Mouse (Mus musculus) T-helper 1 cell (primary cell): ENCODE results near the gene Sebox.

Source experiments
- in situ Hi-C: fragments of 300-600 bp; cut with MboI, MseI; formaldehyde crosslinking; loops from one replicate; pipeline ENCODE4 v1.15.1; 2025; ENCODE audit warnings: high pct_unique_total_duplicates

Gene Sebox

DNA sequence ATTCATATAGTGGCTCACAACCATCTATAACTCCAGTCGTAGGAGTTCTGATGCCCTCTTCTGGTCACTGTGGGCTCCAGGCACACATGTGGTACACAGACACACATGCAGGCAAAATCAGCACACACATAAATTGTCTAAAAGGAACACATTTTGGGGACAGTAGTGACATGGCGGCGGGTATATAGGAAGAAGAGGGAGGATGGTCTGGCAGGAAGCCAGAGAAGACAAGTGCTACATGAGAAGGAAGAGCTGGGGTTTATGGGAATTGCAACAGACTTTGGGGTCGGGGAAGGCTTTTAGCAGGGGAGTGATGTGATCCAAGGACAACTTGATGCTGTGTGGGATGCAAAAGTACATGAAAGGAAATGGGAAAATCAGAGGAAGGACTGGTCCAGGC is 31.3 kb downstream of the Sebox start:
- in situ Hi-C loops, result no loop called here

DNA sequence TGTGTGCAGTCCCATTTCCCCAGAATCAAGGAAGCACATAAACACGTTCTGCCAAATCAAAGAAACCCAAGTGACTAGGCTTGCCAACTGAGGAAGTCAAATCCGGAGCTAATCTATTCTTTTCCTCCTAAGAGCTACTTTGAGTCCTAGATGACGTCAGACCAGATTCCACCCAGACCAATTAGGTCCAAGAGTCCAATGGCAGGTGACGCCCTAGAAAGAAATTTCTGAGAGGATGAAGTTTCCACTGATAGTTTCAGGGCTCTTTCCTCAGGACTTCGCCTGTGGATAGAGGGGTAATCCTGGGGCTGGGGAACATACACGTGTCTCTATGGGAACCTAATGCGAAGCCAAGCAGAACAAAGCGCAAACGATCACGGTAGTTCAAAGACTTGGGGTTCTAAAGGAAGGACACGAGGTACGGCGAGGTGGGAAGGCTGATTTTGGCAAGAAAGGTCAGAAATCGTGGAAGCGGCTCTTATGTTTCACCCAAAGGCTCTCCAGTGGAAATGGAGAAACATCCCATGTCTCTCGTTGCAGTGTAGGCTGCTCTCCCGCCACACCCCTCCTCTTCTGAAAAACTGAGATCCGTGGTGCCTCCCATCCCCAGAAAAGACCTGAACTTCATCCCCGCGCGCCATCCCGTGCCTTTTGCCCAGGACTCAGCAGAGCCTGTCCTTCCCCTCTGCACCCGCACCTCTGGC is 32.3 kb downstream of the Sebox start:
- in situ Hi-C loops, result no loop called here

DNA sequence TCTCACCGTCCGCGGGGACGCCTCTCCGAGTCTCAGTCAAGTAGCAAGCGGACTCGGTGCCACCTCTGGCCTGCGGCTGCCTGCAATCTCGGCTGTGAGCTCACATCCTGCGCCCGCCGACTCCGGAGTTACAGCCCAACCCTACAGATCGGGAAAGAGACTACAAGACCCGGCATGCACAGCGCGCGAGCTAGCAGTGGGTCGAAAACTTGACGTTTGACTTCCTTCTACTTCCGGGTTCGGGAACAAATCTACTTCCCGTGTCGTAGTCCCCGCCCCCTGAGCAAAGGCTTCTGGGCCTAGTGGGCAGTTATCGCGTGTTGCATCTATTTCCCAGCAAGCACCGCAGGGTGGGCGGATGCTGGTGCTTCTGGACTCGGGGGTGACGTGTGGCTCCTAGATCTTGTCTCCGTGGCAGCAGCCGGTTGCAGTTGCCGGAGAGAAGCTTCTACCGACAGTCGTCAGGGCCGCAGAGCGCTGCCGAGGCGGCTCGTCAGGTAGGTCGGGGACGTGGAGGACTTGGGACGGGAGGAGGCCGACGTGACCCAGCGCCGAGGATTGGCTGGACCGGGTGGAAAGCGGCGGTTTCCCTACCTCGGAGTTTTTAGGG is 32.9 kb downstream of the Sebox start, which contains the start of the genes Tnfaip1 and Ift20:
Gene Tnfaip1, minus strand, starts transcription at position 253 of the 610 bp plus-strand sequence.
Gene Ift20, plus strand, starts transcription at position 282 of the 610 bp plus-strand sequence.
- in situ Hi-C loops, result no loop called here

DNA sequence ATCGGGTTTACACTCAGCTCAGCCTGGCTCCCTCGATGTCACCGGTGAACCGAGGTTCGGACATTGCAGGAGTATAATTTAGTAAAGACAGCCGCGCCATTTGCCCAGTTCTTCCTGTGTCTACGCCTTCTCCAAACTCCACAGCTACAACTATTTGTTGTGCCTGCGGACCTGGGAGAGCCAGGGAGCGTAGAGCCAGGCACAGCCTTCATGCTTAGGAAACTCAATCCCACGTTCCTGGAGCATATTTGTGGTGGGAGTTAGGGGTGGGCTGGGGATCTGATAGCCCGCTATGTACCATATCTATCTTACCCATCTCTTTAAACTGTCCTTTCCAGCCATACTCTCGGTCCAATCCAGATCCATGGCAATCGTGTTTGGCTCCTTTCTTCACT is 33.4 kb downstream of the Sebox start:
- in situ Hi-C loops, result no loop called here

DNA sequence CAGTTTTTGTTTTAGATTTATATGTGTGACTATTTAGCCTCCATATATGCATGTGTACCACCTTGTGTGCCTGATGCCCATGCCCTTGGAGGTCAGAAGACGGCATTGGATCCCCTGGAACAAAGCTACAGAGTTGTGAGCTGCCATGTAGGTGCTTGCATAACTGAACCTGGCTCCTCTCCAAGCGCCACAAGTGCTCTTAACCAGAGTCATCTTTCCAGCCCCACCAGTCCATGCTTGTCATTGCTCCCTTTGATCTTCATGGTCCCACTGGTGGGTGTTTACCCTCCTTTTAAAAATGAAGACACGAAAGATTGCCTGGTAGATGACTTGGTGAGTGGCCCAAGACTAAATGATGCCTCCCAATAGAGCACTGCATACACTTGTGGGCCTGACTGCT is 37.1 kb downstream of the Sebox start:
- in situ Hi-C loops, result no loop called here

DNA sequence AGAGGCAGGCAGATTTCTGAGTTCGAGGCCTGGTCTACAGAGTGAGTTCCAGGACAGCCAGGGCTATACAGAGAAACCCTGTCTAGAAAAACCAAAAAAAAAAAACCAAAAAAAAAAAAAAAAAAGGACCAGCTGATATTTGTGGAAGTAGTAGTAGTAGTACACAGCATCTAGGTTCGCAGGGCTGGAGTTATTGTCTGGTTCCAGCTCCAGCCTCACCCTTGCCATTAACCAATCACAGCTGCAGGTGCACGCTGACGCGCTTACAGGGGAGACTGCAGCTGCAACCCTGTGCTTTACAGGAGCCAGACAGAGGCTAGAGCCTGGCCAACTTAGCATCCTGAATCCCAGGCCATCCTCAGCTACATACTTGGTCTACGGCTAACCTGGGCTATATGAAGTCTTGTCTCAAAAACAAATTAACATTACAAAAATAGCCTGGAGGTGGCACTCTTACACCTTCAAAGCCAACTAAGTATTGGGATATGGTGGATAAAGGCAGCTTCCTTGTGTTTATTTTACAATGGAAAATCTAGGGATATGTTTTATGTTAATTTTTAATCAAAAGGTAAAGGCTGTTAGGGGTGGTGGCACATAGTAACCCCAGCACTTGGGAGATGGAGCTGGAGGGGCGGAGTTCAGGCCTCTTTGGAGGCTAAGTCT is 41.3 kb downstream of the Sebox start:
- in situ Hi-C loops, result no loop called here

DNA sequence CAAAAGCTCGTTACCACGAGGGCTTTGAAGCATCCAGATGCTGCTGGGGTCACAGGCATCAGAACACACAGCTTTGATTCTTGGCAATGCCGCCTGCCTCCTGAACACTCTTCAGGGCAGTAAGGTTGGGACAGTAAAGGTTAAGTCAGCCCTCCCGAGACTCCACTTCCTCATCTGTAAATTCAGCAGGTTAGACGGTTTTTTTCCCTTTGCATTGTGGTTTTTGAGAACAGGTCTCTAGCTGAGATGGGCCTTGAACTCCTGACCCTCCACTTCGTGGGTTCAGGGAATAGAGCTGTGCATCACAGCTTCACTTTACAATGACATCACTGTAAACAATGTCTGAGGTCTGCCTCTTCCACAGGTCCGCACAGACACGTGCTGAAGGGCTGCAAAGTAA is 41.9 kb downstream of the Sebox start:
- in situ Hi-C loops, result no loop called here

DNA sequence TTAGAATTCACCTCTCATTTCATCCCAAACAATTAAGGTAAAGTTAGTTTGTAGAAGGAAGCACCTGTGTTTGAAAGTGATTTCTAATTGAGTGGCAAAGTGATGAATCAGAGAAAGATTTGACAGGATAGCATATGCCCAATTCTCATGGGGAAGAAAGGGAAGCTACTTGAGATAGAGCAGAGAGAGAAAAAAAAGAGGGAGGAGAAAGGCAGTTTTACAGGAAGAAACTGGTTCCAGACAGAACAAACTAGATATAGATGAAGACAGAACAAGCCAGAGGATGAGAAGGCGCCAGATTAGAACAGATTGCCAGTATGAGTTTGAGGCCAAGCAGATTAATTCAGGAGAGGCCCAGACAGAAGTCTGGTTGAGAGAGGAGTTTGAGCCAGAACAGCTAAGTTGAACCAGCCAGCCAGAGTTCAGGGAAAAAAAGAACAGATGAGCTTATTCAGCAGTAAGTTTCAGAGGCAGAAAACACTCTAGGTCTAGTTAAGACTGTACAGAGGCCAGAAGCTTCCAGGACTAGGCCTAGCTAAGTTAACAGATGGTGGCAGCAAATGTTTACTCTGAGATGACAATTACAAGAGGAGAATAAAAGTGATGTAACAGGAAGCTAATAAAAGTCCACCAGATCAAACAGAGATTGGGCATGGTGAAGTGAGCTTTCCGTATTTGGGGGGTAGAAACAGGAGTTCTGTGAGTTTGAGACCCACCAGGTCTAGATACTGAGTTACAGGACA is 44.6 kb downstream of the Sebox start:
- in situ Hi-C loops, result no loop called here

DNA sequence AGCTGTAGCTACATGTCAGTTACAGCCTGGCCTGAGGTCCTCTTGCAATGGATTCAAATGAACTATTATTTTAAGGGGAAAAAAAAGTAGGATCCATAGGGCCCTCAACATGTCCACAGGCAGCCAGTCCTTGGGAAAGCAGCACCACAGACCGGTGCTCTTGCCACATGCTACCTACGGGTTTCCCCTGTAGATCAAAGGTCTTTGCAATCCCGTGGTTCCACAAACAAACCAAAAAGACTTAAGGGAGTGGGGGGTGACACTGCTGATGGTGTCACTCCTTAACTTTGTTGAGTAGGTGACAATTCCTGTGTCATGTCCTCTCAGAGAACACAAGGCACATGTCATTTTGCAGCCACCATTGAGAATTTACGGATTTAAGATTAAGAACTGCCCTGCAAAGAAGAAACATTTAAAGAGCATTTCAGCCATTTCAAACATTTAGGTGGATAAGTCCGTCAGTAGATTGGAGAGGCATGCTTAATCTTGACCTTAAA is 46.3 kb downstream of the Sebox start:
- in situ Hi-C loops, result no loop called here

DNA sequence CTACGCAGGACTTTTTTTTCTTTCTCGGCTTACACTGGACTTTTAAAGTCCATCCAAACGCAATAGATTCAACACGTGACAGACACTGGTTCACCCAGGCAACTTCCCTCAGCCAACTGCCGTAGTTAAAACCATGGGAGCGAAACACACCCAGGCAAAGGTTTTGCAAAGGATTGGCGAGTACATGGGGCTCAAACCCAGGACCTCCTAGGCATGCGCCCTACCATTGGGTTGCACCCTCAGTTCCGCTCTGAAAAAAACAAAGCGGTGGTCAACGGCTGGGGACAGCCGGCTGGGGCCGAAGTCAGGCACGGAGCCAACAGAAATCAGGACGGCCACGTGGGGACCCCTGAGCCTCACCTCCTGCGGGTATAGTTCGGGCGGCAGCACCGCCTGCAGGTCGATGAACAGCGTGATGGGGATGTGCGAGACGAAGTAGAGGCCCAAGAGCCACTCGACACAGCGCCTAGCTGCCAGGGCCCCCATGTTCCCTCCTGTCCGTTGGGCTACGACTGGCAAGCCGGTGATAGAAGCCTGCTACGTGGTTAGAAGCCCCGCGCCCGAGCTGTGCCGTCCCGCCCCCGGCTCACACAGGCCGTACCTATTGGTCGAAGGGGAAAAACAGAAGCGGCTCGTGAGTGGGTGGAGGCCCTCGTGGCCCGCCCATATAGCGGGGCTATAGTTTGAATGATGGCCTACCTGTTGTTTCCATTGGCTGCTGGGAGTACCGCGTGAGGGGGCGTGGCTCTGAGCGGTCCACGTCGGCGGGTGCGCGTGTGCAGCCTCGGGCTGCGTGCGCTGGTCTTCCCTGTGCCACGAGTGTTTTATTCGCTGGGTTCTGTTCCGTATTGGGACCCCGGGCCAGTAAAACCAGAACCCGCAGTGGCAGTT is 47.2 kb downstream of the Sebox start, which contains the start of gene Tmem97:
Gene Tmem97, minus strand, starts transcription at position 610 of the 891 bp plus-strand sequence.
- in situ Hi-C loops, result no loop called here

DNA sequence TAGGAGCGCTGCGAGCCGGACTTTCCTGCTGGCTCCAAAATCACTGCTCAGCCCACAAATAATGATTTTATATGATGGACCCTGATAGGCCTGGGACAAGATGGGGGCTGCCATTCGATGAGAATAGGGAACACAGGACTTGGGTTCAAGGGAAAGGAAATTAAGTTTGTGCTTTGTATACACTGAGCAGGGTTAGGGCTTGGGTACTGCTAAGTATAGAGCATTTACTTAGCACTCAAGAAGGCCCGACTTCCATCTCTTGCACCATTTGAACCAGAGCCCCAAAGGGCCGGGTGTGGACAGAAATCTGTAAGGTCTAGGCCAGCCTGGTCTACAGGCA is 47.8 kb downstream of the Sebox start:
- in situ Hi-C loops, result no loop called here
